Mouse (Mus musculus): Measurements from ENCODE around the gene Ash1l. TPM values are rescaled to one million over a fixed set of nuclear protein-coding genes. Genes with fewer than 3 reads are reported as not detected.

The Ash1l gene
- polyA plus RNA-seq (2012; rRNA removed): 22.3 and 23.1 TPM in 2 replicates

DNA sequence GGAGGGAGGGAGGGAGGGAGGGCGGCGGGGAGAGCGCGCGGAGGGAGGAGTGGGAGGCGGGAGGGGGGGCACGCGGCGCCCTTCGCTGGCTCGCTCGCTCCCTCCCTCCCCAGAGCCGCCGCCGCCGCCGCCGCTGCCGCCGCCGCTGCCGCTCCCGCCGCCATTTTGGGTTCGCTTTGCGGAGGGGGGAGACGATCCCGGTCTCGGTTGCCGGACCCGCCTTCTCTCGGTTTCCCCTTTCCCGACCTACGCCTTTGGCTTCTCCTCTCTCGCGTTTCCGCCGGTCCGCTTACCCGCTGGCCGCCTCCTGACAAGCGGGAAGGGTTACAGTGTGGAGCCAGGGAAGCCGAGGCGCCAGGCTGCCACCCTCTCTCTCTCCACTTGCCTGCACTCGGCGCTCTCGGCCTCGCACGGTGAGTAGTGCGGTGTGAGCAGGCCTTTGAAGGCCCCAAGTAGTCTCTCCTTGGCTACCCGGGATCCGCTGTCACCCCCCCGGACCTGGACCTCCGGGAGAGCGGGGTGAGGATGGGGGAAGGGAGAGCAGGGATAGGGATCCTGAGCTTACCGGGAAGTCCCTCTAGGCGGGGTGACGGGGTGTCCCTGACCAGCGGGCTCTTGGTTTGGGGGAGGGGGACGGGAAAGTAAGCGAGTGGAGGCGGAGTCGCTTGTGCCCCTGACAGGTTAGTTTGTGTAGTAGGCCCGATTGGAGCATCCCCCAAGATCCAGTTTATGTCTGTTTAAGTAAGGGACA is at the start of gene Ash1l, which contains the start of gene Dap3:
Gene Ash1l (plus strand): TSS at position 47 of the 751 bp plus-strand sequence.
Gene Dap3 (minus strand): TSS at position 606 of the 751 bp plus-strand sequence.

GRCm38 (mm10) chr3:88913511-88914383 is 36.7 kb upstream of the Ash1l start, which contains the start of gene Msto1:
Msto1 (minus strand) TSS chr3:88913999.

DNA sequence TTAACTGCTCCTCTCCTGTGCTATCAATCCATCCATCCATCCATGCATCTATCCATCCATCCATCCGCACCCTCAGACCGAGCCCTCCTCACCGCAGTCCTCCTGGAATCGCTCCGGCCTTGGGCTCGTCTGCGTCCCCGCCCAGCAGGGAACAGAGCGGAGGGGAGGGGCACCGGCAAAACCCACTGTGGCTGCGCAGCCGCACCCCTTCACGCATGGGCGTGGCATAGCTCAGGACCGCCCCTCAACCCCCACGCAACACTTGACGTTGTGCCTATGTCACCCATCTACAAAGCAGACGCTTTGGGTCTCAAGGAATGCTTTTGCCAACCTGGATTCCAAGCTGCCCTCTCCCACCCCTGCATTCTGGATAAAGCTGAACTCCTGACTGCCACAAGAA is 142.8 kb downstream of the Ash1l start, which contains the start of gene Rusc1:
Gene Rusc1 (minus strand): TSS at position 137 of the 400 bp plus-strand sequence.

DNA sequence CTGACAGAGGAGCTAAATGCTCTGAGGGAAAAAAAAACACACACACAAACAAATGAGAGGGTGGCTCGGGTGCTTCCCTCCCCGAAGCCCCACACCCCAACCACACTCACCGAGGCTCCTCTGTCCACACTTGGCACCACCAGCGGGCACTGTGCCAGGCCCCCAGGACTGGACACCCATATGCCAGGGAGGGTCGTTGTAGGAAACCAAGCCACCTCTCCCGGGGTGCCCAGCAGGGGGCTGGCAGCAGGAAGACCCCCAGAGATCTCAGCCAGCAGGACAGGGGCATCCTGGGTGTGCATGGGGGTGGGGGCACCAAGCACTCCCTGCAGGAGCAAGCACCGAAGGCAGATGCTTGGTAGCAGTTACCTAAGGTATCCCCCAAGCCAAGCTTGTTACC is 150.4 kb downstream of the Ash1l start, which contains the start of gene Gm43738:
Gene Gm43738 (minus strand): TSS at position 289 of the 400 bp plus-strand sequence.

GRCm38 (mm10) chr3:89101812-89102494 is 151.5 kb downstream of the Ash1l start, which contains the start of gene Fdps:
Fdps (minus strand) TSS chr3:89101959.

Other genes starting within 250 kb of the Ash1l start
- gene Rit1, start 233.8 kb upstream of the Ash1l start, polyA plus RNA-seq (2012; rRNA removed): 51.1 and 57.4 TPM in 2 replicates
- gene Syt11, start 175.5 kb upstream of the Ash1l start, polyA plus RNA-seq (2012; rRNA removed): 174 and 175 TPM in 2 replicates
- gene Gon4l, start 115.4 kb upstream of the Ash1l start, polyA plus RNA-seq (2012; rRNA removed): 27.0 and 28.5 TPM in 2 replicates
- gene Msto1, start 36.6 kb upstream of the Ash1l start, polyA plus RNA-seq (2012; rRNA removed): 49.9 and 50.9 TPM in 2 replicates
- 100 and 102 TPM in 2 replicates for gene Dap3, start 559 bp downstream of the Ash1l start, polyA plus RNA-seq (2012; rRNA removed)
- 138 and 142 TPM in 2 replicates for gene Rusc1, start 142.7 kb downstream of the Ash1l start, polyA plus RNA-seq (2012; rRNA removed)
- 0.07 TPM in 1 of 2 replicates, not detected in the other for gene Gm43738, start 150.5 kb downstream of the Ash1l start, polyA plus RNA-seq (2012; rRNA removed)
- gene Fdps, start 151.3 kb downstream of the Ash1l start, polyA plus RNA-seq (2012; rRNA removed): 301 and 321 TPM in 2 replicates
- gene Pklr, start 185.5 kb downstream of the Ash1l start, polyA plus RNA-seq (2012; rRNA removed): 0.15 and 0.17 TPM in 2 replicates
- gene Hcn3, start 209.6 kb downstream of the Ash1l start, polyA plus RNA-seq (2012; rRNA removed): 66.1 and 76.8 TPM in 2 replicates
- gene Clk2, start 214.2 kb downstream of the Ash1l start, polyA plus RNA-seq (2012; rRNA removed): 79.8 and 84.1 TPM in 2 replicates
- 116 and 120 TPM in 2 replicates for gene Scamp3, start 226.9 kb downstream of the Ash1l start, polyA plus RNA-seq (2012; rRNA removed)
- 67.2 and 68.9 TPM in 2 replicates for gene Fam189b, start 232.5 kb downstream of the Ash1l start, polyA plus RNA-seq (2012; rRNA removed)